Mouse (Mus musculus): ENCODE measurements around the gene Fev.
A peak's percentile ranks its signal among the peaks of the same experiment; 100 is the strongest.

The Fev gene

DNA sequence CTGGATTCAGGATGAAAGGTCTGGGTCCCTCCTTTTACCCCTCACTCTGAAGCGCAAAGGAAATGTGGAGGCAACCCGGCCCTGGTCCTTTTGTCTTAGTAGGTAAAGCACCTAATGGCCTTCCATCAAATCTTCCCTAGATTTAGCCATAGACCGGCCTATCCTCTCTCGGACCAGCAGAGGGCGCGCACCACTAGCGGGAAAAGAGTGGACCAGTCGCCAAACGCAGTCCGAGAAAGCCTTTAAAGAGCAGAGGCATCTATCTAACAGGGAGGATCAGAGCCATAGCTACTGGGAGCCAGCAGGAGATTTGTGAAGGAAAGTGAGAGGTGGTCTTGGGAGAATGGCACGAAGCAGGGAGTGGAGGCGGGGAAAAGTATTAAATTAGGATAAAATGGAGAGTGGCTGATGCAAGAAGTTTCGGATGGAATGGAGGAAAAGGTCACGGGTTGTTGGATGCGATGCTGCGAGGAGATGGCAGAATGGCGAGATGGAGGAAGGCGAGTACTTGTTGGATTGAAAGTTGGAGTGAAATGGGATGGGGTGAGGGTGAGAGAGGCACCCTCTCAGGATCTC, 4.3 kb downstream of the Fev start:
- DNase-seq (ENCODE audit: low read depth, low spot score) = peak; percentile 68

DNA sequence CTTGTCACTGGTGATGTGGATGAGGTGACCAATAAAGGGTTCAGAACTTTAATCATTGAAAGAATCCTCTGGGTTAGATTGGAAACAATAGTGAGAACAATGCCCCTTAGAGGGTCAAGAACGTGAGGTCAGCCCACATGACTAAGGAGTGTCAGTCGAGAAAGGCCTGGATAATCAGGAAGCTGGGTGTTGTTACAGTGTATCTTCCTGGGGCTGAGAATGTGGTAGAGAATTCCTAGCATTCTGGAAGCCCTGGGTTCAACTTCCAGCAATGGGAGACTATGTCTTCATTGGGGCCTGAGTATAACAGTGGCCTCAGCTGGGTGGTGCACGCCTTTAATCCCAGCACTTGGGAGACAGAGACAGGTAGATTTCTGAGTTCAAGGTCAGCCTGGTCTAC, 8.0 kb downstream of the Fev start:
- DNase-seq (ENCODE audit: low read depth, low spot score) = no peak

DNA sequence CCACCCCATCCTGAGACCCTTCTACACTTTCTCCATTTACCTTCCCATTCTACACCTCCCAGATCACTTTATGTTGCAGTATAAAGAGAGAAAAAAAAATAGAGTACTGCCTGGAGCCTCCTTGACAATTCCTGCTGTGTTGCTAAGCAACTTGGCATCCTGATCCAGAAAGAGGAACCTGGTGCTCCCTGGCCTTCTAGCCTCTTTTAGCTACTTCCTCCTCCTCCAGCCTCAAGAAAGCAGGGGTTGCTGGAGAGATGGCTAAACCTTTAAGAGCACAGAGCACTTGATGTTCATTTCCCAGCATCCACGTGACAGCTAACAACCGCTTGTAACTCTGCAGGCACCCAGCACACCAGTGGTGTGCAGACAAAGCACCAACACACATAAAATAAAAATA, 13.0 kb downstream of the Fev start:
- no peak for DNase-seq (ENCODE audit: low read depth, low spot score)

DNA sequence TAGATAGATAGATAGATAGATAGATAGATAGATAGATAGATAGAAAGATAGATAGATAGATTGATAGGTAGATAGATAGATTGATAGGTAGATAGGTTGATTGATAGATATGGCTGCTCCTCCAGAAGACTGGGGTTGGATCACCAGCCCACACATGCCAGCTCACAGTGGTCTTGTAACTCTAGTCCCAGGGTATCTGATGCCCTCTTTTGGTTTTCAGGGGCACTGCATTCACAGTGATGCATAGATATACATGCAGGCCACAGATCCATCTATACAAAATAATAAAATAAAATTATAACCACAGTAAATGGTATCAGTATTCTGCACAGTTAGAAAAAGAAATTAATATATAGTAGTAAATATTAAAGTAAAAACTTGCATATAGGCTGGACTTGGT, 23.4 kb downstream of the Fev start:
- no peak for DNase-seq (ENCODE audit: low read depth, low spot score)

DNA sequence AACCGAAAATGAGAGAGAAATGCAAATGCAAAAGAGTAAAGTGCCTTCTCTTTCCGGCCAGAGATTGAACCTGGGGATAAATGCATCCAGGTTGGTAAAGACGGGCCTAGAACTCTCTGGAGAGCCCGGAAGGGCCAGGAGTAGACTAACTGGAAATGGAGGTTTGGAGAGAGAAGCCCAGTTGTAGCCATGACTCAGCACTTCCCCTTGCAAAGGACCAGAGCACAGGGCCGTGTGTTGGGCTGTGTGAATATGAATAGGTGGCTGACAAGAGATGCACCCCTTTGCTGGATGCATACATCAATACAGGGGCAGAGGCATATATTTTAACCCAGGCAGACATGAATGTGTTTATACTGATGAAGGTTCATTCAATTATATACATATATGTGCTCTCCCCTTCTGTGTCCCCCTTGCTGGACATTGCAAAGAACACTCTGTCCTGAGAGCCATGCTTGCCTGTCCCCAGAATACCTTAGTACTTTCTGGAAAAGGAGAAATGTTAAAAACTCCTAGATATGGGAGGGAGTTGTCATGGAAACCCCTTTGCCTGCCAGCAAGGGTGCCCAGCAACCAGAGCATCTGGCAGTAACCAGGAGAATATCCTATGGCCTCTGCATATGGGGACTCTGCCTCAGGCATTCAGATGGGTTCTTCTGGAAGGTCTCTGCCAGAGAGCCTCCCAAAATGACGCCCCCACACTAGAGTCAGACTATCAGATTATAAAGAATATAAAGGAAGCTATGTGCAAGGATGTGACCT, 25.8 kb downstream of the Fev start:
- DNase-seq (ENCODE audit: low read depth, low spot score) = no peak

DNA sequence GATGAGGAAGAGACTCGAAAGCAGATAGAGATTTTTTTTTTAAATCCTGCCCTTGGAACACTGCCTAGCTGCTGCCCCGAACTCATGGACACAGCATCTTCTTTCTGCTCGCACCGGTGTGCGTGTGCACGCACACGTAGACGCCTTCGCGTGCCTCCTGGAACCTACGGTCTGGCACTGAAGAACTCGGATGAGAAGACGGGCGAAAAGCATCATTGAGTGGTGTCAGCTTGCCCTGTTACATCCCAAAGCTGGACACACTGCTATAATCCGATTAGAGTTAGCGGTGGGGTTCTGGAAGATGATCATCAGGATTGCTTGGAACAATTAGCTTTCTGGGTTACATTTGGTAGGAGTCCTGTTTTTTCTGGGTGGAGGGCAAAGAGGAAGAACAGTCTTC, 26.4 kb downstream of the Fev start:
- no peak for DNase-seq (ENCODE audit: low read depth, low spot score)

DNA sequence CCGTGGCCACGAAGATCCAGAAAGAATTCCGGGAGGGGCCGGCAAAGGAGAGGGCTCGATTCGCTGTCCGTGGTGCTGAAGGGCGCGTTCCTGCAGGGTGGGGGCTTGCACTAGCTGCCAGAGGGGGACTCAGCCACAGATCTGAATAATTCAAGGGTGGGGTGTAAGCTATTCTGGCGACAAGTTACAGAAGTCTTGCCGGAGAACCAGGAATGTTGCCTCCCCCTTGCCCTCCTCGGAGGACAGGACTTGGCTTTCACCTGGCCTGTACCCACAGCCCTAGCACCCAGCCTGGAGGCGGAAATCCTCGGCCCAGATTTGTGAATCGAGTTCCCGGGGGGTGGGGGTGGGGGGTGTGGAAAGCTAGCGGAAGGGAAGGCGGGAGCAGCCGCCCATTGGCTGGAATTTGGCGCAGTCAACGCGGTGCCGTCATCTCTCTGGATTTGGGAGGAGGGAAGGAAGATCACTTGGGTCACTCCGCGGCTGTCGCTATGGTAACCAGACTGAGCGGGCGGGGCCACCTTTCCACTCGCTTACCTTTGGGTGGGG, 27.0 kb downstream of the Fev start:
- peak; percentile 96 for DNase-seq (ENCODE audit: low read depth, low spot score)

DNA sequence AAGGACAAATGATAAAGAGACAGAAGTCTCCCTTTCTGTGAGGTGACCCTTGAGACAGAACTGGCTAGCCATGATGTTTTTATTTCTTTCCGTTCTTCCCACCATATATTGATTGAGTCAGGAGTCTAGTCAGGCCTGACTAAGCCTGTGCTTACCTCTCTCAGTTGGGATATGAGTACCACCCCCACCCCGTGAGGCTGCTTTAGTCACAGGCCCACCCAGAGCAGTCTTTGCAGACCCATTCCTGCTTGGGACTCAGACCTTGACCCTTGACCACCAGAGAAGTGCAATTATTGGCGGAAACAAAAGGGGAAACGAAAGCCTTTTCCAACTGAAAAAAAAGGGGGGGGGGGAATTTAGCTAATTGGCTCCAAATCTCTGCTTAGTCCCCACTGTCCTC, 27.5 kb downstream of the Fev start:
- no peak for DNase-seq (ENCODE audit: low read depth, low spot score)

DNA sequence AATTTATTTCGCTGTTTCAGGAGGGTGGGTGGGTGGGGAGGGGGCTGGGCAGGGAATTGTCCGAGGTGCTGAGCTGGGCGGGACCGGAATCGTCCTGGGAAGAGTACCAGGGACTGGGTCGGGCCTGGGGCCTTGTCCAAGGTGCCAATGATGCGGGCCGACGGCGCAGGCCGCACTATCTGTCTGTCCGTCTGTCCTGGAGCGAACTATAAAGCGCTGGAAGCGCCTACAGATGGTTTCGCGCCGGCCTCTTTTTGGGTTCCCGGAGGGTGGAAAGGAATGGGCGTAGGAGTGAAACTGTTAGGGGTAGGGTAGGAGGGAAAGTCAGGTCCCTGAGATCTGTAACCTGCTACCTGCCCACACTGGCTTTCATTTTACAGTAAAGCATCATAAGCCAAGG, 28.0 kb downstream of the Fev start:
- no peak for DNase-seq (ENCODE audit: low read depth, low spot score)

DNA sequence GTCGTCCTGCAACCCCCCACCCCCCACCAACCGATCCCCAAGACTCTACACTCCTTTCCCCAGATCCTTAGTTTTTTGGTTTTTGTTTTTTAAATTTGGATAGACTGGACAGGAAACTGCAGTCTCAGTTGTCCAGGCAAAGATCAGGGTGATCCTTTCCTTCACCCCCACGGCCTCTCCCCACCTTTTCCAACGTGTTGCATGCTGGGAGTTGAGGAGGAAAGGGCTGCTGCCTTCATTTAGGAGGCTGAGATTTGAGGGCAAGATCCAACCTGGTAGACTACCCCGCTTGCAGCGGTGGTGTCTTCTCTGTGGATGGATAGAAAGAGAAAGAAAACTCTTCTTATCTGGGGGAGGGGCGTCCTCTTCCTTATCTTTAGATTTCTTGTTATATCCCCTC, 28.4 kb downstream of the Fev start:
- DNase-seq (ENCODE audit: low read depth, low spot score) = no peak

DNA sequence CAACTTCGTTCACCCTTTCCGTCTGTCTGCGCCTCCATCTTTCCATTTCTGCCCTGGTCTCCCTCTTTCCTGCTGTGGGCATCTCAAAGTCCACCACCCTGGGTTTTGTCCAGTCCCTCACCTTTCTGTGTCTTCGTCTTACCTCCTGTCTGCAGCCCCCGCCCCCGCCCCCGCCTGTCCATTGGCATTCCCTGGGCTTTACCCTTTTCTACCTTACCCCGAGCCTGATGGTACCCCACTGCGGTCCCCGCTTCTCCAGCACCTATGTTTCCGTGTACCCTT, 28.8 kb downstream of the Fev start:
- DNase-seq (ENCODE audit: low read depth, low spot score) = no peak

DNA sequence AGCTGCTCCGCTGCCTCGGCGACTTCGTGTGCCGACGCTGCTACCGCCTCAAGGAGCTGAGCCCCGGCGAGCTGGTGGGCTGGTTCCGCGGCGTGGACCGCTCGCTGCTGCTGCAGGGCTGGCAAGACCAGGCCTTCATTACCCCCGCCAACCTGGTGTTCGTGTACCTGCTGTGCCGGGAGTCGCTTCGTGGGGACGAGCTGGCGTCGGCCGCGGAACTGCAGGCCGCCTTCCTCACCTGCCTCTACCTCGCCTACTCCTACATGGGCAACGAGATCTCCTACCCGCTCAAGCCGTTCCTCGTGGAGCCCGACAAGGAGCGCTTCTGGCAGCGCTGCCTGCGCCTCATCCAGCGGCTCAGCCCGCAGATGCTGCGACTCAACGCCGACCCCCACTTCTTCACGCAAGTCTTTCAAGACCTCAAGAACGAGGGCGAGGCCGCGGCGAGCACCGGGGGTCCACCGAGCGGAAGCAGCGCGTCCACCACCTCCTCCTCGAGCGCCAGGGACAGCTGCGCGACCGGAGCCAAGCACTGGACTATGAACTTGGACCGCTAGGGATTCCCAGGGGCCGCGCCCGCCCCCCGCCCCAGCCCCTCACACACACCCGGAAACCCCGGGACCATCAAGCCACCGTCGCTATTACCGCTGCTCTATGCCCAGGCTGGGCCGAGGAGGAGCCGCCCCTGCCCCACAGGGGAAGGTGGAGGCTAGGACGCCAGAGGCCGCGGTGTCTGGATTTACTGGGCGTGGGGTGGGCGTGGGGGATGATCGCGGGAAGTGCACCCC, 29.4 kb downstream of the Fev start:
- no peak for DNase-seq (ENCODE audit: low read depth, low spot score)

DNA sequence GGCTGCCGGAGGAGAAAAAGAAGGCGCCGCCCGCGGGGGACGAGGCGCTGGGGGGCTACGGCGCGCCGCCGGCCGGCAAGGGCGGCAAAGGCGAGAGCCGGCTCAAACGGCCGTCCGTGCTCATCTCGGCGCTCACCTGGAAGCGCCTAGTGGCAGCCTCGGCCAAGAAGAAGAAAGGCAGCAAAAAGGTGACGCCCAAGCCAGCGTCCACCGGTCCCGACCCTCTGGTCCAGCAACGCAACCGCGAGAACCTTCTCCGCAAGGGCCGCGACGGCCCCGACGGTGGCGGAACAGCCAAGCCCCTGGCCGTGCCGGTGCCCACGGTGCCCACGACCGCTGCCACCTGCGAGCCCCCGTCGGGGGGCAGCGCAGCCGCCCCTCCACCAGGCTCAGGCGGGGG, 30.1 kb downstream of the Fev start:
- DNase-seq (ENCODE audit: low read depth, low spot score) = no peak

DNA sequence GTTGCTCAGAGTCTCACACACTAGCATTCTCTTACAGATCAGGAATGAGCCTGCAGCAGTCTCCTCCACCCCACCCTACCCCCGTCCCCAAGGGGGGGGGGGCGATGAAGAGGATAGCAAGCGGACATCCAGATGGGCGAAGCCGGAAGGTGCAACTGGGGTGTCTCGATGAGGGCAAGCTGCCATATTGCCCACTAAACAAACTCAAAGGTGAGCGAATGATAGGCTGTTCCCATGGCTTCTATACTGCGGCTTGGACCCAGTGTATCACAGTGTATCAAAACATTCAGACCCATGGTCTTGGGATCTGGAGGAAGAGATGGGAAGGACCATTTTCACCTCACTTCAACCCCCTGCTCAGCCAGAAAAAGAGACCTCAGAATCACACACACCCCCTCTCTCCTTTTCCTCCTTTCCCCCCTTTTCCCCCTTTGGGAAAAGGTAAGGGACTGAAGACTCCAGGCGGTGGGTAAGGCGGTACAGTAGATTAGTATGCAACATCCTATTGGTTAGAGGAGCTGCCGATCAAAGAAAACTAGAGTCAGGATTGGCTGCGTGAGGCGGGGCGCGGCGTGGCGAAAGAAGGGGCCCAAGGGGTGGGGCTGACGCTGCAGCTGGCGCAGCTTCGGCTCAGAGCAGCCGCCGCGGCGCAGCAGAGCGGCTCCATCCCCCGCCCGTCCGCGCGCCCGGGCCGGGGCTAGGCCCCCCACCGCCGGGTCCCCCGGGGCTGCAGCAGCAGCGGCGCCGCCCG, 30.7 kb downstream of the Fev start, which contains the start of gene Cdk5r2:
Gene Cdk5r2 (plus strand): TSS at position 629 of the 751 bp plus-strand sequence.
- peak; percentile 99 for DNase-seq (ENCODE audit: low read depth, low spot score)

DNA sequence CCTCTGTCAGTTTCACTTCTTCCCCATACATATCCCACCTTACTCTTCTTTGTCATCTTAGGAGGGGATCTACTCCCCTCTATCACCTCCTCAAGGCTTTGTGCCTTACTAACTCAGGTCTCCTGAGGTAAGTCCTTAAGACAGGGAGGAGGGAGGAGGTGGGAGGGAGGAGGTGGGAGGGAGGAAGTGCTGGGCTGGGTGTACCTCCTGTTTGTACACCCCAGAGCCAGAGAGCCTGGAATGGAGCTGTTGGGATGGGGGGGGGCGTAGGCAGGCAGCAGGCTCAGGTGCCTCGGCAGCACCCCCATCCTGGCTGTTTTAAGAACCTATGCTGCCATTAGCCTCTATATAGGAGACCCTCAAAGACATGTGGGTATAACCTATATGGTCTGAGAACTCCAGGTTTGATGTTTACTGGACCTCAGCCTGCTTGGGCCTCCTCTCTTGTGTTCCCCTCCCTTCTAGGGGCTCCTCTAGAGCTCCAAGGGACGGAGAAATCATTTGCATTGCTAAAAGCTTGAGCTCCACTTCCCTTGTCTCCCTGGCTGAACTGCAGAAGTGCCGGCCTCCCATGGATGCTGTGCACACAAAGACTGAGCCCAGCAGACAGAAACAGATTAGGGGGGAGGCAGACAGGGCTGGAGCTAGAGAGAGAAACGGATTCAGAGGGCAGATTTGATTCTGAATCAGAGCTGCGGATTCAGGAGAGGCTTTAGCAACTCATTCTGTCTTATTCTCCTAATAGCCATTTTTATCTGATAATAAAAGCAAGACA, 34.0 kb downstream of the Fev start:
- no peak for DNase-seq (ENCODE audit: low read depth, low spot score)

DNA sequence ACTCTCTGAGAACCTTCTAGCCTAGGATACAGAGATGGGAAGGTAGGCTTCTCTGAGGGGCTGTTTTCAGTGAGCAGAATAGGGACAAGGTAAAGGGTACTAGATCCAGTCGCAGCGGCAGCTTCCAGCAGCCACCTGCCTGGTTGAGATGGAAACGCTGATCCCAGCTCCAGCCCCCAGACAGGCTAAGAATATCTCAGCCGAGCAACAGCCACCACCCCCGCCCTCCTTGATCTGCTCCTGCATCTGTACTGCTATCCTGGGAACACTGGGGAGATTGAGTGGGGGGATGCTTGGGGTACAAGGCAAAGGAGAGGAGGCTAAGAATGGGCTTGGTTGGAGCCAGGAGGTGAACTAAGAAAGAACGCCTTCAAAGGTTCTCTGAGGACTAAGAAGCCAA, 35.0 kb downstream of the Fev start:
- no peak for DNase-seq (ENCODE audit: low read depth, low spot score)

DNA sequence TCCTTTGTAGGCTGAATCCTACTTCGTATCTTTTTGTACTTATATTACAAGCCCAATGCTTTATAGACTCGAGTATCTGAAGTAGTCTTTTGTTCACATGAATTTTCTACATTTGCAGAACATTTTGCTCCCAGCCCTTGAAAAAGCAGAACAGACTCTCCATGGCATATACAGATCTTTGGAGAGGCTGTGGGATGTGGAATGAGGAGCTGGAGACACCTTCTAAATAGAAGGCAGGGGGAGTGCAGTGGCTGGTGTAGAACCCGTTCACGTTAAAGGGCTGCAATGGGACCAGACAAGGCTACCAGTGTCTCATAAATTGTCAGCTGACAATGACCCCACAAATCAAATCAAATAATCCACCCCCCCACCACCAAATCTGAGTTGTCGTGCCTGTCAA, 36.3 kb downstream of the Fev start:
- no peak for DNase-seq (ENCODE audit: low read depth, low spot score)

DNA sequence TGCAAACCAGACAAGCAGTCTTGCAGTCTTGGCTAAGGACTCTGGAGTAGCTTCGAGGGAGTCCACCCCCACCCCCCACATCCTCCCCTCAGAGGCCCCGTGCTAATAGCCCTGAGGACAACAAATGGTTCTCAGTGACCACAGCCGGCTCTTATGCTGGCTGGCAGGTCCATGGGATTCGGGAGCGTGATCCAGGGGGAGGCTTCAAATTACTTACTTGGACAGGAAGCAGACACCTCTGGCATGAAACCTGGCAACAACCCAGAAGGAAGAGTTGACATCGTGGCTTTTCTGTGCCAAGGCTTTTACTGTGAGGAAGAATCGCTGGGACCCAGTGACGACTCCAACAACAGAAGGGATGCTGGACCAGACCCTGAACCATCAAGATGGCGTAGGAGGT, 38.9 kb downstream of the Fev start:
- DNase-seq (ENCODE audit: low read depth, low spot score) = no peak

DNA sequence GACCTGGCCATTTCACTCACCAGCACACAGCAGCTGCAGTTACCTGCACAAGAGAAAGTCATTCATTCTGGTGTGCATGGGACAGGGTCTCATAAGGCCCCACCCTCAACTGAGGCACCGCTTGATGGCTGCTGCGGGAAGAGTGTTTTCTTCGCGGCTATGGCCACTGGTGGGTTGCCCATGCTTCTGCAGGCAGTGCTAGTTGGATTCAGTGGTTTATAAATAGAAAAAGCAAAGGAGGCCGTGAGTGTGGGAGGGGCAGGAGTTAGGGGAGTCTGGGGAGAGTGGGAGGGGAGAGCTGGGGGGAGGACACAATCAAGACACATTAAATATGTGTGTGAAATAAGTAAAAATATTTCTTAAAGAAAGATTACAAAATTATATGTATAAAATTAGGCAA, 42.1 kb downstream of the Fev start:
- DNase-seq (ENCODE audit: low read depth, low spot score) = no peak

DNA sequence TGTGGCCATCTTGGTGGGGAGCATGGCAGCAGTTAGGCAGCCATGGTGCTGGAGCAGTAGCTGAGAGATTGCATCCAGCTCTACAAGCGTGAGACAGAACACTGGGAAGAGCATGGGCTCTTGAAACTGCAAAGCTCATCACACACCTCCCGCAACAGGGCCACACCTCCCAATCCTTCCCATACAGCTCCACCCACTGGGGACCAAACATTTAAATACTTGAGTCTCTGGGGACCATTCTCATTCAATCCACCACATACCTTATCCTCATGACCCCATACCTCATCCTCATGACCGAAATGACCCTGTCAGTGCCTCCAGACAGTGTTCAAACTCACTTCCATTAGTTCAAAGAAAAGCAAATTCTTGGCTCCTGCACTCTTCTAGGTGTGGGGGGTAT, 52.0 kb downstream of the Fev start:
- no peak for DNase-seq (ENCODE audit: low read depth, low spot score)
